Mouse (Mus musculus) stomach, postnatal 0 days (tissue): Measurements from ENCODE around the gene Gli1. TPM values are rescaled to one million over a fixed set of nuclear protein-coding genes. Genes with fewer than 3 reads are reported as not detected.

ENCODE experiments used
- ATAC-seq: fragments of 200-750 bp; cut with Nextera tagmentation; 2 replicates; pipeline ENCODE4 v1.8.0; 2017; ENCODE audit not compliant: low FRiP score, low TSS enrichment
- DNase-seq: peaks from one replicate; pipeline ENCODE4 v3.0.0-alpha.2; 2016; ENCODE audit warnings: low spot score
- H3K27ac ChIP-seq: fragments of 300-500 bp; sonication (generic); replicated peaks from 2 replicates; pipeline ENCODE4 v1.5.1; 2014; ENCODE audit warnings: mild to moderate bottlenecking, control low read depth
- H3K27me3 ChIP-seq: fragments of 300-500 bp; sonication (generic); 2 replicates; pipeline ENCODE4 v1.6.1; 2014; ENCODE audit warnings: low read length; ENCODE audit not compliant: control insufficient read depth, insufficient read depth
- H3K36me3 ChIP-seq: fragments of 300-500 bp; sonication (generic); 2 replicates; pipeline ENCODE4 v1.6.1; 2014; ENCODE audit warnings: low read length, mixed read lengths; ENCODE audit not compliant: control insufficient read depth, insufficient read depth
- H3K4me1 ChIP-seq: fragments of 300-500 bp; sonication (generic); replicated peaks from 2 replicates; pipeline ENCODE4 v1.6.1; 2014; ENCODE audit warnings: antibody characterized with exemption; ENCODE audit not compliant: control insufficient read depth, insufficient read depth
- H3K4me2 ChIP-seq: fragments of 300-500 bp; sonication (generic); replicated peaks from 2 replicates; pipeline ENCODE4 v1.6.1; 2014; ENCODE audit warnings: low read depth, mild to moderate bottlenecking, control low read depth, moderate library complexity
- H3K4me3 ChIP-seq: fragments of 300-500 bp; sonication (generic); 2 replicates; pipeline ENCODE4 v1.5.1; 2014; ENCODE audit warnings: low read depth, low read length, control low read depth
- H3K9ac ChIP-seq: fragments of 300-500 bp; sonication (generic); 2 replicates; pipeline ENCODE4 v1.6.1; 2014; ENCODE audit warnings: mild to moderate bottlenecking, low read length, control low read depth, mixed read lengths
- H3K9me3 ChIP-seq: fragments of 300-500 bp; sonication (generic); 2 replicates; pipeline ENCODE4 v1.6.1; 2016; ENCODE audit warnings: low read length; ENCODE audit not compliant: control insufficient read depth
- CTCF ChIP-seq: IDR thresholded peaks from 2 replicates; pipeline ENCODE4 v1.5.1; 2016; ENCODE audit warnings: antibody characterized with exemption, low read depth, mild to moderate bottlenecking, moderate library complexity
- EP300 ChIP-seq: optimal IDR thresholded peaks from 2 replicates; pipeline ENCODE3; 2016; ENCODE audit warnings: antibody characterized with exemption
- WGBS: fragments of 180-500 bp; shearing (Covaris S2); extraction: QIAGEN DNeasy Blood & Tissue Kit; methylation state at CpG from one replicate; pipeline ENCODE4 v1.1.7; 2014; 5-methylcytosine and 5-hydroxymethylcytosine counted together
- polyA plus RNA-seq: library from polyadenylated mRNA; unstranded; fragments of >200 nt; fragmentation: Nextera tagmentation; extraction: Ambion mirVana; gene quantifications from 2 replicates; pipeline ENCODE4 v1.2.1, GENCODE M21; 2015

Gene Gli1
- polyA plus RNA-seq, 1 experiment from 2014 or later, result 2.3 TPM

DNA sequence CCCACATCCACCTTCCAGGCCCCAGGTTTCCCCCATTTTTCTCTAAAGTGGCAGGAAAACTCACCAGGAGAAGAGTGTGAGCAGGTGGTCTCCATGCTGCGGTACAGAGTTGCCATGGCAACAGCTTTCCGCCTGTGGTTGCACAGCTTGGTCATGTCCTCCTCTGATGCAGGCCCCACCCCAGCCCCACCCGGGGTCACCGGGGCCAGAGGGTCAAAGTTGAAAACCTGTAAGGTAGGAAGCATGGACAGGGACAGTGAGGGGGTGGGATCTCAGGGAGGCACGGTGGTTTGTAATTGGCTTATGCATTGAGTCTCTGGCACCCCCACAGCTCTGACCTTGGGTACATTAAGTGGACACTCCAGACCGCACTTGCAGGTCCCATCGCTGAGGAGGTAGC lies 55.0 kb downstream of the Gli1 start:
- peak overlapping the region; percentile 23 for H3K9ac ChIP-seq
- no peak overlapping the region; the same call in 1 of the 2 replicates for H3K27ac ChIP-seq
- ATAC-seq (no peak), DNase-seq (no peak)
- TF ChIP-seq EP300 (no peak), CTCF (no peak)
- H3K4me2 ChIP-seq, result peak overlapping the region; percentile 79
- no peaks in the 10 kb centered on the region for H3K9me3 ChIP-seq
- no peaks in the 10 kb centered on the region for H3K27me3 ChIP-seq
- no peak overlapping the region for H3K4me3 ChIP-seq
- H3K36me3 ChIP-seq, result peaks cover 40% of the 10 kb centered on the region
- WGBS, result 45% methylated on average over 7 of the region's 7 CpGs
- peaks cover 8% of the 10 kb centered on the region for H3K4me1 ChIP-seq

DNA sequence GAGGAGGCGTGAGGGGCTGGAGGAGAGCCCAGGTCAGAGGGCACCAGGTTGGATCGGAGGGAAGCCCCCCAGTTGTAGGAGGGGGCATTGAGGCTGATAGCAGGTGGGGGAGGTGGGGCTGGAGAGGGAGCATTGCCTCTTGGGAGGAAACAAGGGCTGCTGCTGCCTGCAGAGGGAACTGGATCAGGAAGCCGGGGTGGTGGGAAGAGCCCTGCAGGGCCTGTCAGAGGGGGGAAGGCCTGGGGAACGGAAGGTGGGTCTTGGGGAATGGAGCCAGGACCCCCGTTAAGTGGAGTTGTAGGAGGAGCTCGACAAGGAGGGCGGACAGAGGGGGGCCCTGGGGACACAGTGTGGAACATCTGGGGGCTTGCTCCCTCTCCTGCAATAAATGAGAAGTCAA lies 55.6 kb downstream of the Gli1 start:
- Histone ChIP-seq H3K36me3 (peaks cover 42% of the 10 kb centered on the region), H3K4me1 (peaks cover 5% of the 10 kb centered on the region), H3K9me3 (no peaks in the 10 kb centered on the region), H3K27ac (no peak overlapping the region), H3K27me3 (no peaks in the 10 kb centered on the region), H3K4me2 (no peak overlapping the region), H3K9ac (no peak overlapping the region), H3K4me3 (no peak overlapping the region)
- ATAC-seq (no peak), DNase-seq (no peak)
- WGBS, result 65% methylated on average over 6 of the region's 7 CpGs
- TF ChIP-seq CTCF (no peak), EP300 (no peak)

DNA sequence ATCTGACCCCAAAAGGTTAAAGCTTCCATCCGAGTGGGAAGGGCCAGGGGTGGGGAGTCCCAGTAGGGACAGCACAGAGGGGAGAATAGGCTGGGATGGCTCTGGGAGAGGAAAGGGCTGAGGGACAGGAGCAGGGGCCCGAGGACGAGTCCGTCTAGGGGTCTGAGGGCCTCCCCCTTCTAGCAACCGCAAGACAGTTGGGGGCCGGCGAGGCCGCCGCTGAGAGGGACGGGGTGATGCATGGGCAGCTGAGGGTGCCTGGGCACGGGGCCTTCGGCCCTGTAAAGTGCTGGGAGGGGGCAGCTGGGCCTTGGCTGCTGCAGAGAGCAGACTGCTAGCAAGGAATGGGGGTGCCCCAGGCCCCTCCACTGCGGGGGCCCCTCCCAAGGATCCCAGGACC lies 56.1 kb downstream of the Gli1 start:
- Histone ChIP-seq H3K9ac (no peak overlapping the region), H3K27me3 (no peaks in the 10 kb centered on the region), H3K36me3 (peaks cover 42% of the 10 kb centered on the region), H3K4me3 (no peak overlapping the region), H3K4me1 (peaks cover 5% of the 10 kb centered on the region), H3K4me2 (no peak overlapping the region), H3K27ac (no peak overlapping the region), H3K9me3 (no peaks in the 10 kb centered on the region)
- no peak for DNase-seq
- TF ChIP-seq EP300, result no peak
- no peak for TF ChIP-seq CTCF
- 80% methylated on average over 13 of the region's 13 CpGs for WGBS
- no peak for ATAC-seq

DNA sequence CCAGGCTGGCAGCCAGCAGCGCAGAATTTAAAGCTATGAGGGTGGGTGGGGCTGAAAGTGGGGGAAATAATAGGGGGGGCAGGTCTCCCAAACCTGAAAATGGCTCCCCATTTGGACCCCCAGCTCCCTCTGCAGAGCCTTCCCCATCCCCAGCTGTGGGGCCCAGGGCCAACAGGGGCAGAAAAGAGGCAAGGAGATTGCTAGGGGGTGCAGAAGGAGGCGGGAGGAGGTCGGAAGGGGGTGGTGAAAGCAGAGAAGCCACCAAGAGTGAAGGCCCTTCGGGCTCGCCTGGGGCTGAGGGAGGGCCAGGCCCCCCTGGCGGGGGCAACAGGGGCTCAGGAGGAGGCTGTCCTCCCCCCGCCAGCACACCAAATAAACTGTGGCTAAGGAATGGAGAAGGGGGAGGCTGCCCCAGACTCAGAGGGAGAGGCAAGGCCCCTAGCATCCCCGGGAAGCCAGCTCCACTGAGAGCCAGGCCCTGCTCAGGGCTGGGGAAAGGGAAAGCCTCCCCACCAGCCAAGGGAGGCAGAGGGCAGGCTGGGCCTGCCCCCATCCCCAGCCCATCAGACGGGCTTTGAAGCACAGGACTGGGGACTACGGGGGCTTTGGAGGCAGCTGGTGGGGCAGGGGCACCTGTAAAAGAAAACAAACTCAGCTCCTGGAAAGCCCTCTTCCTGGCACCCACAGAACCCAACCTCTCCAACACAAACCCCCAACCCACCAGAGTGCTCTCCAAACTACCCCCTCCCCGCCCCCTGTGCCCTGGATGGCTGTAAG lies 56.9 kb downstream of the Gli1 start:
- Histone ChIP-seq H3K4me2 (no peak overlapping the region), H3K9ac (no peak overlapping the region), H3K27me3 (no peaks in the 10 kb centered on the region), H3K4me3 (no peak overlapping the region), H3K36me3 (peaks cover 42% of the 10 kb centered on the region), H3K4me1 (peaks cover 5% of the 10 kb centered on the region), H3K27ac (no peak overlapping the region), H3K9me3 (no peaks in the 10 kb centered on the region)
- TF ChIP-seq EP300 (no peak), CTCF (no peak)
- WGBS, result 75% methylated on average over 11 of the region's 11 CpGs
- ATAC-seq, result no peak
- no peak for DNase-seq

DNA sequence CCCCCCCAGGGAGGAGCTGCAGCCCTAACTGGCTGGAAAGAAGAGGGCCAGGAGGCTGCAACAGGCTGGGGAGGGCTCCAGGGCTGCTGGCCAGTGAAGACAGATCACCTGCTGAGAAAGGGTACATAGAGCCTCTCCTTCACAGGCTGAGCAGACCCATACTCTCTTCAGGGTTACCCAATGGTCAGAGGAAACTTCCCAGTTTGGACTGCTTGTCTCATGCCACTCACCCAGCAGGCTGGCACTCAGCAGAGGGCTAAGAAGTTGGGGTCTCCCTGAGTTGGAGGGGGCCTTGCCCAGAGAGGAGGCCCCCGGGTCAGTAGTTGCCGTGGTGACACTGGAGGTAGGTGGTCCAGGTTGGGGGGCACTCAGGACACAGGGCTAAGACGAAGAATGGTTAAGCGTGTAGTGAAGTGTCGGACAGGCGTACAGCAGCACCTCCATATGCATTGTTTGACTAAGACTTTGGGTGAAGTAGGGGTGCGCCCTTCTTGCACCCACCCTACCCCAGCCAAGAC lies 57.6 kb downstream of the Gli1 start:
- TF ChIP-seq EP300, result no peak
- TF ChIP-seq CTCF, result no peak
- H3K4me1 ChIP-seq, result peaks cover 5% of the 10 kb centered on the region
- H3K4me3 ChIP-seq, result no peak overlapping the region
- no peaks in the 10 kb centered on the region for H3K27me3 ChIP-seq
- WGBS, result 90% methylated on average over 7 of the region's 7 CpGs
- peaks cover 44% of the 10 kb centered on the region for H3K36me3 ChIP-seq
- ATAC-seq, result no peak
- no peak for DNase-seq
- H3K27ac ChIP-seq, result no peak overlapping the region
- no peak overlapping the region for H3K9ac ChIP-seq
- H3K4me2 ChIP-seq, result no peak overlapping the region
- no peaks in the 10 kb centered on the region for H3K9me3 ChIP-seq

DNA sequence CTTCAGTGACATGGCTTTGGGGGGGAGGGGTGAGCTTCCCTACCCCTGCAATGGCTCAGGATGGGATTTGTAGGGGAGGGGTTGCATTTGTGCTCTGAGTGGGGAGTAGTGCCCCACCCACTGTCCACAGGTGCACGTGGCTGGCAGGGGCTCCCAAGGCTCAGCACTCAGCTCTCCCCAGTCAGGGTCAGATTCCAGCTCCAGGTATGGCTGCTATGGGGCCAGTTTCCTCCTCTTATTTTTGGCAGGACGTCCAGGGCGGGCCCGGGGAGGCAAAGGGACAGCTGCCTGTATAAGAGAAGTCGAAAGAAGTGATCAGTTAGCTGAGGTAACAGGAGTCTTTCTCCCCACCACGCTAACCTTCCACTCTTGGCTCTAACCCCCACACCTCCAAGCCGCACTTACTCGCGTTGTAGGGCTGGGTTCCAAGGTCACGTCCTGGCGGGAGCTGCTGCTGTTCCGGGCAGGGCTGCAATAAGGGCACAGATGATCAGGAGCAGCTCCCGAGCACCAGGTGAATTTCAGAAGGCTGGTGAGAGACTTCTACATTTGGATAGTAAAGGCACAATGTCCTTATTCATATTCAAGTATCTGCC lies 59.1 kb downstream of the Gli1 start:
- WGBS, result 63% methylated on average over 13 of the region's 13 CpGs
- TF ChIP-seq CTCF, result no peak
- TF ChIP-seq EP300, result no peak
- H3K27ac ChIP-seq, result no peak overlapping the region

More for the DNA sequence above, 59.1 kb downstream of the Gli1 start:
- H3K9me3 ChIP-seq, result no peaks in the 10 kb centered on the region
- H3K9ac ChIP-seq, result no peak overlapping the region
- no peaks in the 10 kb centered on the region for H3K27me3 ChIP-seq
- no peak overlapping the region for H3K4me3 ChIP-seq
- DNase-seq (no peak), ATAC-seq (no peak)
- H3K4me1 ChIP-seq, result peaks cover 5% of the 10 kb centered on the region
- H3K4me2 ChIP-seq, result no peak overlapping the region
- peaks cover 51% of the 10 kb centered on the region for H3K36me3 ChIP-seq
